Mouse (Mus musculus) limb, embryonic 13.5 days (tissue): ENCODE measurements at regions not wholly inside any gene's neighbourhood (a gene's known extent, or its start where the extent isn't known, plus 50 kb on each side); places are given as distances from the start of the nearest gene placed in this dataset.

Source experiments
- ATAC-seq: fragments of 200-750 bp; cut with Nextera tagmentation; 2 replicates; pipeline ENCODE4 v1.8.0; 2017; ENCODE audit warnings: low read depth, moderate number of reproducible peaks, moderate TSS enrichment; ENCODE audit not compliant: low FRiP score
- H3K27ac ChIP-seq: fragments of 300-500 bp; sonication (generic); 2 replicates; pipeline ENCODE4 v1.5.1; 2015; ENCODE audit warnings: inconsistent platforms, mild to moderate bottlenecking, moderate library complexity
- H3K27me3 ChIP-seq: fragments of 300-500 bp; sonication (generic); 2 replicates; pipeline ENCODE4 v1.6.1; 2015; ENCODE audit warnings: mild to moderate bottlenecking, inconsistent platforms
- H3K36me3 ChIP-seq: fragments of 300-500 bp; sonication (generic); 2 replicates; pipeline ENCODE4 v1.6.1; 2015; ENCODE audit warnings: inconsistent platforms, mild to moderate bottlenecking, moderate library complexity
- H3K4me1 ChIP-seq: fragments of 300-500 bp; sonication (generic); 2 replicates; pipeline ENCODE4 v1.6.1; 2015; ENCODE audit warnings: inconsistent platforms
- H3K4me2 ChIP-seq: fragments of 300-500 bp; sonication (generic); replicated peaks from 2 replicates; pipeline ENCODE4 v1.6.1; 2015; ENCODE audit warnings: inconsistent platforms, mild to moderate bottlenecking, moderate library complexity
- H3K4me3 ChIP-seq: fragments of 300-500 bp; sonication (generic); 2 replicates; pipeline ENCODE4 v1.5.1; 2015; ENCODE audit warnings: moderate library complexity, mild to moderate bottlenecking, inconsistent platforms
- H3K9ac ChIP-seq: fragments of 300-500 bp; sonication (generic); 2 replicates; pipeline ENCODE4 v1.6.1; 2015; ENCODE audit warnings: mild to moderate bottlenecking, inconsistent platforms
- H3K9me3 ChIP-seq: fragments of 300-500 bp; sonication (generic); 2 replicates; pipeline ENCODE4 v1.6.1; 2016; ENCODE audit warnings: inconsistent platforms
- WGBS: fragments of 180-500 bp; shearing (Covaris S2); methylation state at CpG from one replicate; pipeline ENCODE4 v1.1.7; 2015; 5-methylcytosine and 5-hydroxymethylcytosine counted together

- H3K4me3 ChIP-seq, result no peak overlapping the region; the same call in 1 of the 2 replicates
- H3K36me3 ChIP-seq, result no peaks in the 10 kb centered on the region
- no peak overlapping the region for H3K9ac ChIP-seq
- H3K27ac ChIP-seq, result no peak overlapping the region
- no peaks in the 10 kb centered on the region for H3K9me3 ChIP-seq
- peaks cover 57% of the 10 kb centered on the region for H3K27me3 ChIP-seq
- H3K4me1 ChIP-seq, result peaks cover 8% of the 10 kb centered on the region
- 69% methylated on average over 6 of the region's 6 CpGs for WGBS
- no peak overlapping the region for H3K4me2 ChIP-seq
- no peak for ATAC-seq
These were observed 57.0 kb upstream of the Ifne start for GRCm38 (mm10) chr4:88936976-88937375.

- H3K4me1 ChIP-seq, result peaks cover 8% of the 10 kb centered on the region
- H3K4me2 ChIP-seq, result no peak overlapping the region
- WGBS, result 74% methylated on average over 2 of the region's 2 CpGs
- no peak for ATAC-seq
- H3K9me3 ChIP-seq, result no peaks in the 10 kb centered on the region
- no peak overlapping the region for H3K4me3 ChIP-seq
- no peak overlapping the region for H3K9ac ChIP-seq
- peaks cover 51% of the 10 kb centered on the region for H3K27me3 ChIP-seq
- no peaks in the 10 kb centered on the region for H3K36me3 ChIP-seq
- no peak overlapping the region for H3K27ac ChIP-seq
These were observed 55.9 kb upstream of the Ifne start for GRCm38 (mm10) chr4:88935901-88936300.

GRCm38 (mm10) chr4:88935316-88935715 lies 55.3 kb upstream of the Ifne start:
- Histone ChIP-seq H3K4me2 (no peak overlapping the region; the same call in 1 of the 2 replicates), H3K9me3 (no peaks in the 10 kb centered on the region), H3K9ac (no peak overlapping the region), H3K27ac (no peak overlapping the region), H3K4me1 (peaks cover 8% of the 10 kb centered on the region), H3K36me3 (no peaks in the 10 kb centered on the region), H3K4me3 (no peak overlapping the region), H3K27me3 (peaks cover 49% of the 10 kb centered on the region)
- WGBS, result 62% methylated on average over 7 of the region's 7 CpGs
- ATAC-seq, result no peak

GRCm38 (mm10) chr4:88934266-88935025 lies 54.4 kb upstream of the Ifne start:
- WGBS, result 73% methylated on average over 8 of the region's 8 CpGs
- peaks cover 45% of the 10 kb centered on the region for H3K27me3 ChIP-seq
- ATAC-seq, result no peak

GRCm38 (mm10) chr4:88931217-88931616 lies 51.2 kb upstream of the Ifne start:
- H3K4me3 ChIP-seq, result no peak overlapping the region
- H3K9me3 ChIP-seq, result no peaks in the 10 kb centered on the region; the same call in 1 of the 2 replicates
- no peak overlapping the region for H3K9ac ChIP-seq
- no peaks in the 10 kb centered on the region for H3K36me3 ChIP-seq
- WGBS, result 85% methylated on average over 9 of the region's 9 CpGs
- H3K4me1 ChIP-seq, result 0 out of 2 replicates have a peak, but pooled peaks cover 3% of the 10 kb centered on the region
- H3K4me2 ChIP-seq, result no peak overlapping the region
- H3K27me3 ChIP-seq, result peaks cover 20% of the 10 kb centered on the region
- no peak overlapping the region for H3K27ac ChIP-seq
- no peak for ATAC-seq

More at GRCm38 (mm10) chr4:88934266-88935025, 54.4 kb upstream of the Ifne start:
- no peaks in the 10 kb centered on the region for H3K9me3 ChIP-seq
- no peak overlapping the region for H3K4me3 ChIP-seq
- H3K36me3 ChIP-seq, result no peaks in the 10 kb centered on the region
- H3K4me2 ChIP-seq, result no peak overlapping the region
- H3K27ac ChIP-seq, result no peak overlapping the region
- no peak overlapping the region for H3K9ac ChIP-seq
- H3K4me1 ChIP-seq, result peaks cover 8% of the 10 kb centered on the region
